Mouse (Mus musculus): Measurements from ENCODE around the gene Scd3. TPM values are rescaled to one million over a fixed set of nuclear protein-coding genes. Genes with fewer than 3 reads are reported as not detected.
A peak's percentile ranks its signal among the peaks of the same experiment; 100 is the strongest.
"Not testable (repeated sequence)": the region's sequence is repeated elsewhere in the genome, so short reads cannot be mapped to it uniquely, and the experiment has no call there.

The Scd3 gene
- polyA plus RNA-seq, 1 experiment from 2014 or later, result 0.29 TPM

- WGBS, result 92% methylated on average over 4 of the region's 4 CpGs
- Histone ChIP-seq H3K9me3 (no peaks in the 10 kb centered on the region), H3K27ac (replicated peaks) (no peak overlapping the region), H3K9ac (no peak overlapping the region), H3K36me3 (no peaks in the 10 kb centered on the region), H3K27me3 (replicated peaks) (no peaks in the 10 kb centered on the region), H3K4me1 (peaks cover 19% of the 10 kb centered on the region), H3K4me3 (no peak overlapping the region), H3K4me2 (no peak overlapping the region)
- no peak for ATAC-seq (ENCODE audit: extremely low read depth, insufficient number of reproducible peaks, low FRiP score, low TSS enrichment)
These were observed 71.4 kb downstream of the Scd3 start for GRCm38 (mm10) chr19:44274452-44274851.

DNA sequence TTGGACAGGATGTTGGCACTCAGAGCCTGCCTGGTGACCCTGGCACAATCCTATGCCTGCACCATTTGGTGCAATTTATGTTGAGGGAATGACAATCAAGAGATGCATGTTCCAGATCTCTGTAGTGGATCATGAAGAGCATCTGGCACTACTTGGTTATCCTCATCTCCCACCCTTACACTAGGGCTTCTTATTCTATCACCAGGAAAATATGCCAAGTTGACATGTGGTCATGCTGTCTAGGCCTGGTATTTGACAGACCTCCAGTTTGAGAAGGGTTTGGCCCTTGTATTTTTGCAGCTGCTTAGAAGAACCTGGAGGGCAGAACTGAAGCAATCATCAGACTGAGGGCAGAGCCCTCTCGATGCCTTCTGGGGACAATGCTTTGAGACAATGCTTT, 72.3 kb downstream of the Scd3 start:
- H3K27ac ChIP-seq (replicated peaks), result no peak overlapping the region
- H3K27me3 ChIP-seq (replicated peaks), result no peaks in the 10 kb centered on the region
- no peaks in the 10 kb centered on the region for H3K36me3 ChIP-seq
- 77% methylated on average over 1 of the region's 1 CpGs for WGBS
- no peaks in the 10 kb centered on the region for H3K9me3 ChIP-seq
- H3K4me2 ChIP-seq, result no peak overlapping the region
- H3K4me1 ChIP-seq, result peaks cover 26% of the 10 kb centered on the region
- H3K9ac ChIP-seq, result no peak overlapping the region
- ATAC-seq (ENCODE audit: extremely low read depth, insufficient number of reproducible peaks, low FRiP score, low TSS enrichment), result no peak
- H3K4me3 ChIP-seq, result no peak overlapping the region

DNA sequence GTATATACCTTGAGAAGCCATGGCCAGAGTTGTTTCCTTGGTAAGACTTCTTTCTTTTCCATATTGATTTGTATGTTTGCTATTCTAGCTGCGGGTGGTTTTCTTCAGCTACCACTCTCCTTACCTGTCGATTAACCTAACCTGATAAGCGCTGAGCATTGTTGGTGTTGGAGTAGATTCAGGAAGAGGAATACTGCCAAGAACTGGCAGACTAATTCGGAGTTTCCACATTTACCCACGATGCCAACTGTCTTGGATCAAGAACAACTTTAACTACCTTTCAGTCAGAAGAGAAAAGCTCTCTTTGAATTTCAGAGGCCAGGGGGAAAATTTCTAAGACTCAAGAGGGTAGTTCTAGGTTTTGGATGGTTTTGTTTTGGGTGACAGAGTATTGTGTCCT, 73.8 kb downstream of the Scd3 start:
- peaks cover 41% of the 10 kb centered on the region for H3K4me1 ChIP-seq
- no peak overlapping the region for H3K9ac ChIP-seq
- WGBS, result 63% methylated on average over 5 of the region's 5 CpGs
- H3K27me3 ChIP-seq (replicated peaks), result no peaks in the 10 kb centered on the region
- H3K9me3 ChIP-seq, result no peaks in the 10 kb centered on the region
- H3K4me3 ChIP-seq, result no peak overlapping the region
- H3K4me2 ChIP-seq, result no peak overlapping the region
- ATAC-seq (ENCODE audit: extremely low read depth, insufficient number of reproducible peaks, low FRiP score, low TSS enrichment), result no peak
- no peak overlapping the region for H3K27ac ChIP-seq (replicated peaks)
- no peaks in the 10 kb centered on the region for H3K36me3 ChIP-seq

DNA sequence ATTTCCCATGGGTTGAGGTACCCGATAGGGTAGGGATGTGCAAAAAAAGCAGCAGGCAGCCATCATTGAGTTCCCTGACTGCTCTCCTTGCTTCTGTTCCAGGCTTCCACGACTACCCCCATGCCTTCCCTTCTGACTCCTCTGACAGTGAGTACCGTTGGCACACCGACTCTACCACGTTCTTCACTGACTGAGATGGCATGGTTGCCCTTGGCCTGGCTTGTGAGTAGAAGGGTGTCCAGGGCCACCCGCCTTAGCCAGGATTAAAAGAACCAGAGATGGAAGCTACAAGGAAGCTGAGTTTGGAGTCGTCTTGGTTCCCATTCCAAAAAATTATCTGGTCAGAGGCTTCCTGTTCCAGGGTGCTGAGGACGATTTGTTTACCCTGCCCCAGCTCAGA, 74.9 kb downstream of the Scd3 start:
- Histone ChIP-seq H3K27me3 (replicated peaks) (no peaks in the 10 kb centered on the region), H3K27ac (replicated peaks) (no peak overlapping the region), H3K9ac (no peak overlapping the region), H3K36me3 (no peaks in the 10 kb centered on the region), H3K4me2 (no peak overlapping the region), H3K9me3 (no peaks in the 10 kb centered on the region), H3K4me1 (peaks cover 51% of the 10 kb centered on the region), H3K4me3 (no peak overlapping the region)
- 79% methylated on average over 8 of the region's 8 CpGs for WGBS
- ATAC-seq (ENCODE audit: extremely low read depth, insufficient number of reproducible peaks, low FRiP score, low TSS enrichment), result no peak

GRCm38 (mm10) chr19:44280755-44281154, 77.7 kb downstream of the Scd3 start:
- H3K9ac ChIP-seq, result peak overlapping the region; percentile 48
- ATAC-seq (ENCODE audit: extremely low read depth, insufficient number of reproducible peaks, low FRiP score, low TSS enrichment), result no peak

DNA sequence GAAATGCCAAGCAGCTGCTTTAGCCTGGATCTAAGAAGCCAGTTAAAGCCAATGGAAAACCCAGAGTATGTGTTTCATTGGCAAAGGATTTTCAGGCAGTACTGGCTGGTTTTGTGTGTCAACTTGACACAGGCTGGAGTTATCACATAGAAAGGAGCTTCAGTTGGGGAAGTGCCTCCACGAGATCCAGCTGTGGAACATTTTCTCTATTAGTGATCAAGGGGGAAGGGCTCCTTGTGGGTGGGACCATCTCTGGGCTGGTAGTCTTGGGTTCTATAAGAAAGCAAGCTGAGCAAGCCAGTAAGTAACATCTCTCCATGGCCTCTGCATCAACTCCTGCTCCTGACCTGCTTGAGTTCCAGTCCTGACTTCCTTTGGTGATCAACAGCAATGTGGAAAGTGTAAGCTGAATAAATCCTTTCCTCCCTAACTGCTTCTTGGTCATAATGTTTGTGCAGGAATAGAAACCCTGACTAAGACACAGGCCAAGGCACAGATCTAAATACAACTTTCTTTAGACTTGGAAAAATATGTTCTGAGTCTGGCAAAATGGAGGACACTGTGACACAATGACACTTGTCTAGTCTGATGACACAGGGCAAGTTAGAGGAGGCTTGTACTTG, 78.9 kb downstream of the Scd3 start:
- ATAC-seq (ENCODE audit: extremely low read depth, insufficient number of reproducible peaks, low FRiP score, low TSS enrichment); H3K4me3 ChIP-seq; H3K4me2 ChIP-seq; H3K9me3 ChIP-seq; H3K36me3 ChIP-seq; H3K9ac ChIP-seq; H3K27me3 ChIP-seq (replicated peaks): not testable (repeated sequence)
- H3K27ac ChIP-seq (replicated peaks), result peak overlapping the region; percentile 79
- H3K4me1 ChIP-seq, result peaks cover 70% of the 10 kb centered on the region
- 50% methylated on average over 1 of the region's 1 CpGs for WGBS

More at GRCm38 (mm10) chr19:44280755-44281154, 77.7 kb downstream of the Scd3 start:
- Histone ChIP-seq H3K4me2 (peak overlapping the region; percentile 28), H3K9me3 (no peaks in the 10 kb centered on the region), H3K36me3 (no peaks in the 10 kb centered on the region), H3K4me3 (no peak overlapping the region), H3K27ac (replicated peaks) (peak overlapping the region; percentile 79), H3K27me3 (replicated peaks) (no peaks in the 10 kb centered on the region), H3K4me1 (peaks cover 70% of the 10 kb centered on the region)
- 4% methylated on average over 6 of the region's 6 CpGs for WGBS

DNA sequence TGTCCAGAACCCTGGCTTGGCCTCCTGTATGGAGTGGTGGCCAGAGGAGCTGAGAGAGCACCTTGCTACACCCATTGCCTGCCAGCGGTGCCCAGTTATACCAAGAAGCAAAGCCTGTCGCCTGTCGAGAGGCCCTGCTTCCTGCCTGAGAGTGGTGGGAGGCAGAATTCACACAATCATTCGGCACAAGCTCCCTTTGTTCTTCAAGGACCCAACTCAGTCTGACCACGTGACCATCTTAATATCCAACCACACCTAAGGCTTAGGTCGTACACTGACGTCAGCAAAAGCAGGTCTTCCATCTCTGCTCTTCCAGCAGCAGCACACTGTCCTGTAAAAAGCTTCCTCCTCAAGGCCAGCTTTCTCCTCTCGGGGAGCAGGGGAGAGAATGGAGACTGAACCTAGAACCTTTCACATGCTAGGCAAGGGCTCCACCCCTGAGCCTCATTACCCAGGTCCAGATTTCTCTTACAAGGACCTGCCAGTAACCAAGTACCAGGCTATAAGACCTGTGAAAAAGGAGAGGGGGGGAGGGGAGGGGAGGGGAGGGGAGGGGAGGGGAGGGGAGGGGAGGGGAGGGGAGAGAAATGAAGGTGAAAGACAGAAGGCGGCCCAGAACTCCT, 79.6 kb downstream of the Scd3 start:
- no peak for ATAC-seq (ENCODE audit: extremely low read depth, insufficient number of reproducible peaks, low FRiP score, low TSS enrichment)
- Histone ChIP-seq H3K9me3 (no peaks in the 10 kb centered on the region), H3K27ac (replicated peaks) (peak overlapping the region; percentile 97), H3K4me1 (peaks cover 72% of the 10 kb centered on the region), H3K4me2 (no peak overlapping the region), H3K36me3 (no peaks in the 10 kb centered on the region), H3K4me3 (no peak overlapping the region), H3K9ac (no peak overlapping the region), H3K27me3 (replicated peaks) (no peaks in the 10 kb centered on the region)
- 32% methylated on average over 9 of the region's 9 CpGs for WGBS

GRCm38 (mm10) chr19:44283157-44284024, 80.3 kb downstream of the Scd3 start:
- Histone ChIP-seq H3K9me3 (no peaks in the 10 kb centered on the region), H3K27ac (replicated peaks) (peak overlapping the region; percentile 97), H3K4me3 (peak overlapping the region; percentile 58), H3K36me3 (no peaks in the 10 kb centered on the region), H3K27me3 (replicated peaks) (no peaks in the 10 kb centered on the region), H3K4me2 (peak overlapping the region; percentile 83), H3K4me1 (peaks cover 68% of the 10 kb centered on the region), H3K9ac (peak overlapping the region; percentile 77)
- ATAC-seq (ENCODE audit: extremely low read depth, insufficient number of reproducible peaks, low FRiP score, low TSS enrichment), result no peak
- 35% methylated on average over 15 of the region's 15 CpGs for WGBS

GRCm38 (mm10) chr19:44284025-44284695, 81.1 kb downstream of the Scd3 start:
- peaks cover 66% of the 10 kb centered on the region for H3K4me1 ChIP-seq
- peak overlapping the region; percentile 83 for H3K4me2 ChIP-seq
- peak overlapping the region; percentile 58 for H3K4me3 ChIP-seq
- ATAC-seq (ENCODE audit: extremely low read depth, insufficient number of reproducible peaks, low FRiP score, low TSS enrichment), result peak; percentile 98
- peak overlapping the region; percentile 83 for H3K9ac ChIP-seq
- peak overlapping the region; percentile 97 for H3K27ac ChIP-seq (replicated peaks)
- H3K9me3 ChIP-seq, result no peaks in the 10 kb centered on the region
- no peaks in the 10 kb centered on the region for H3K27me3 ChIP-seq (replicated peaks)
- under 1% methylated on average over 38 of the region's 38 CpGs for WGBS
- no peaks in the 10 kb centered on the region for H3K36me3 ChIP-seq

DNA sequence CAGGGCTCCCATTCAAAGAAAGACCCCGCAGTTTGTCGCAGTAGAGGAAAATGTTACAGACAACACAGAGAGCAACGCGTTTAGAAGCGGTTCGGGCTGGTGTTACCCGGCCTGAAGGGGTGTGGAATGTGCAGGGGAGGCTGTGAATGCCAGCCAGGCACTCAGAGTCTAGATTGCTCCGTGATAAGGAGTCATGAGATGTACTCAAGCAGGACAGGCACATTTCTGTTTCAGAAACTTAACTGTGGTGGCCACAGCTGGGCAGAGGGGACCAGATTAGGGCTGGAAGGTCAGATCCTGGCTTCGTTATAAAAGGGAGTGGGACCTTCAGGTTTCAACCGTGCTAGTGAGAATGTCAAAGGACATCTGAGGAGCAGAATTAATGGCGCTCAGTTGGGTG, 81.7 kb downstream of the Scd3 start:
- Histone ChIP-seq H3K27me3 (replicated peaks) (no peaks in the 10 kb centered on the region), H3K9me3 (no peaks in the 10 kb centered on the region), H3K9ac (peak overlapping the region; percentile 83), H3K4me1 (peaks cover 69% of the 10 kb centered on the region), H3K27ac (replicated peaks) (peak overlapping the region; percentile 97), H3K4me3 (peak overlapping the region; percentile 58), H3K36me3 (no peaks in the 10 kb centered on the region), H3K4me2 (peak overlapping the region; percentile 83)
- ATAC-seq (ENCODE audit: extremely low read depth, insufficient number of reproducible peaks, low FRiP score, low TSS enrichment), result 0 out of 2 replicates have a peak, but pooled peaks have one; percentile 0
- WGBS, result 4% methylated on average over 11 of the region's 11 CpGs

- Histone ChIP-seq H3K27ac (replicated peaks) (no peak overlapping the region), H3K4me3 (no peak overlapping the region), H3K27me3 (replicated peaks) (no peaks in the 10 kb centered on the region), H3K9me3 (no peaks in the 10 kb centered on the region), H3K4me1 (peaks cover 68% of the 10 kb centered on the region), H3K9ac (no peak overlapping the region), H3K36me3 (no peaks in the 10 kb centered on the region), H3K4me2 (no peak overlapping the region)
- 91% methylated on average over 8 of the region's 8 CpGs for WGBS
- no peak for ATAC-seq (ENCODE audit: extremely low read depth, insufficient number of reproducible peaks, low FRiP score, low TSS enrichment)
These were observed 82.5 kb downstream of the Scd3 start for GRCm38 (mm10) chr19:44285554-44285953.
